Mouse (Mus musculus) midbrain, embryonic 11.5 days (tissue): Measurements from ENCODE around the gene Cdk9. TPM values are rescaled to one million over a fixed set of nuclear protein-coding genes. Genes with fewer than 3 reads are reported as not detected.

ENCODE experiments used
- ATAC-seq: fragments of 200-750 bp; cut with Nextera tagmentation; 2 replicates; pipeline ENCODE4 v1.8.0; 2017; ENCODE audit warnings: moderate TSS enrichment, moderate library complexity; ENCODE audit not compliant: low FRiP score
- DNase-seq: peaks from one replicate; pipeline ENCODE4 v3.0.0; 2015; ENCODE audit warnings: low spot score; ENCODE audit errors: missing footprints
- H3K27ac ChIP-seq: fragments of 300-500 bp; sonication (generic); 2 replicates; pipeline ENCODE4 v1.5.1; 2014; ENCODE audit warnings: low read depth, low read length
- H3K27me3 ChIP-seq: fragments of 300-500 bp; sonication (generic); 2 replicates; pipeline ENCODE4 v1.6.1; 2014; ENCODE audit warnings: mild to moderate bottlenecking, low read length, moderate library complexity, mixed read lengths; ENCODE audit not compliant: control insufficient read depth, insufficient read depth
- H3K36me3 ChIP-seq: fragments of 300-500 bp; sonication (generic); 2 replicates; pipeline ENCODE4 v1.6.1; 2014; ENCODE audit warnings: mild to moderate bottlenecking, low read length, moderate library complexity, mixed read lengths; ENCODE audit not compliant: control insufficient read depth, insufficient read depth
- H3K4me1 ChIP-seq: fragments of 300-500 bp; sonication (generic); 2 replicates; pipeline ENCODE4 v1.6.1; 2014; ENCODE audit warnings: low read length; ENCODE audit not compliant: control insufficient read depth, insufficient read depth
- H3K4me2 ChIP-seq: fragments of 300-500 bp; sonication (generic); 2 replicates; pipeline ENCODE4 v1.6.1; 2014; ENCODE audit warnings: mild to moderate bottlenecking, moderate library complexity
- H3K4me3 ChIP-seq: fragments of 300-500 bp; sonication (generic); 2 replicates; pipeline ENCODE4 v1.5.1; 2014; ENCODE audit warnings: low read depth, low read length
- H3K9ac ChIP-seq: fragments of 300-500 bp; sonication (generic); 2 replicates; pipeline ENCODE4 v1.6.1; 2014; ENCODE audit warnings: low read length
- H3K9me3 ChIP-seq: fragments of 300-500 bp; sonication (generic); 2 replicates; pipeline ENCODE4 v1.6.1; 2016; ENCODE audit warnings: low read length; ENCODE audit not compliant: control insufficient read depth
- WGBS: fragments of 180-500 bp; shearing (Covaris S2); extraction: QIAGEN DNeasy Blood & Tissue Kit; methylation state at CpG from one replicate; pipeline ENCODE4 v1.1.7; 2014; 5-methylcytosine and 5-hydroxymethylcytosine counted together
- polyA plus RNA-seq: library from polyadenylated mRNA; unstranded; fragments of >200 nt; fragmentation: Nextera tagmentation; extraction: Ambion mirVana; gene quantifications from 2 replicates; pipeline ENCODE4 v1.2.1, GENCODE M21; 2014

The Cdk9 gene
- polyA plus RNA-seq, 1 experiment from 2014 or later = 82.6 TPM

- 20% methylated on average over 9 of the region's 10 CpGs for WGBS
- Histone ChIP-seq H3K4me3 (peak overlapping the region; percentile 24), H3K4me2 (peak overlapping the region; percentile 44), H3K36me3 (peaks cover 6% of the 10 kb centered on the region), H3K9ac (peak overlapping the region; percentile 41; the same call in 1 of the 2 replicates), H3K27ac (peak overlapping the region; percentile 64), H3K4me1 (peaks cover 18% of the 10 kb centered on the region), H3K9me3 (no peaks in the 10 kb centered on the region), H3K27me3 (0 out of 2 replicates have a peak, but pooled peaks cover 2% of the 10 kb centered on the region)
- ATAC-seq (no peak), DNase-seq (peak; percentile 86)
Measured at GRCm38 (mm10) chr2:32751665-32752033, 38.8 kb upstream of the Cdk9 start.

DNA sequence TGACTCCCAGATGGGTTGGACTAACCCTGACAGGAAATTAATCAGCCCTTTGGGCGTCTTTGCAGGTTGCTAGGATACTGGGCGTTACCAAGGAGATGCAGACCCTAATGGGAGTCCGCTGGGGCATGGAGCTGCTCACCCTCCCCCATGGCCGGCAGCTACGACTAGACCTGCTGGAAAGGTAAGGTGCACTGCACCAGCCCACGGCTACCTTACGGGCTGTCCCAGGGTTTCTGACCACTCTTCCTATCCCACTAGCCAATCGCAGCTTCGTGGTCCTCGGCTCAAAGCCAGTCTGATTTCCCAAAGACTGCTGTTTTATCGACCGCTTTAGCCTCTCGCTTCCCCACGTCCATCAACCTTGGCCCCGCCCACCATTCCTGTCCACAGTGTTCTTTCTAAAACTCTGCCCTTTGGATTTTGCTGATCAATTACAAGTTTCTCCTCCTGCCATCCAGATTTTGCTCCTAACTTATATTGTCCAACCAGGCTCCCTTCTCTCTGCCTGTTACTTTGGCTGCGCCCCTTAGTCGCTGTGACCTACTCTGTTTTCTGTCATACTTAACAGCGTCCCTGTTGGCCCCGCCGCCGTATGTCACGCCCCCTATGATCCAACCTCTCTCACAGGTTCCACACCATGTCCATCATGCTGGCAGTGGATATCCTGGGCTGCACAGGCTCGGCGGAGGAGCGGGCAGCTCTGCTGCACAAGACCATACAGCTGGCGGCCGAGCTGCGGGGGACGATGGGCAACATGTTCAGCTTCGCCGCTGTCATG, 38.2 kb upstream of the Cdk9 start:
- H3K9ac ChIP-seq = peak overlapping the region; percentile 41; the same call in 1 of the 2 replicates
- H3K4me2 ChIP-seq = peak overlapping the region; percentile 44
- H3K4me1 ChIP-seq = peaks cover 18% of the 10 kb centered on the region
- H3K36me3 ChIP-seq = peaks cover 7% of the 10 kb centered on the region
- 0 out of 2 replicates have a peak, but pooled peaks cover 2% of the 10 kb centered on the region for H3K27me3 ChIP-seq
- peak overlapping the region; percentile 64 for H3K27ac ChIP-seq
- peak; percentile 98 for DNase-seq
- peak; percentile 88 for ATAC-seq
- WGBS = 6% methylated on average over 31 of the region's 31 CpGs
- H3K4me3 ChIP-seq = peak overlapping the region; percentile 24
- H3K9me3 ChIP-seq = no peaks in the 10 kb centered on the region

- no peak overlapping the region for H3K4me3 ChIP-seq
- H3K9me3 ChIP-seq = no peaks in the 10 kb centered on the region
- peaks cover 18% of the 10 kb centered on the region for H3K4me1 ChIP-seq
- no peak overlapping the region for H3K9ac ChIP-seq
- 71% methylated on average over 7 of the region's 7 CpGs for WGBS
- H3K4me2 ChIP-seq = no peak overlapping the region
- 0 out of 2 replicates have a peak, but pooled peaks cover 2% of the 10 kb centered on the region for H3K27me3 ChIP-seq
- 0 out of 2 replicates have a peak overlapping the region, but pooled peaks have one; percentile 1 for H3K27ac ChIP-seq
- DNase-seq (no peak), ATAC-seq (no peak)
- H3K36me3 ChIP-seq = peaks cover 9% of the 10 kb centered on the region
Measured at GRCm38 (mm10) chr2:32750199-32750598, 37.3 kb upstream of the Cdk9 start.

- H3K4me2 ChIP-seq = no peak overlapping the region
- no peak for ATAC-seq
- H3K9ac ChIP-seq = no peak overlapping the region
- DNase-seq = no peak
- WGBS = 88% methylated on average over 16 of the region's 16 CpGs
- H3K36me3 ChIP-seq = peaks cover 9% of the 10 kb centered on the region
- H3K4me3 ChIP-seq = no peak overlapping the region
- no peaks in the 10 kb centered on the region for H3K9me3 ChIP-seq
- no peak overlapping the region for H3K27ac ChIP-seq
- 0 out of 2 replicates have a peak, but pooled peaks cover 2% of the 10 kb centered on the region for H3K27me3 ChIP-seq
- peaks cover 18% of the 10 kb centered on the region for H3K4me1 ChIP-seq
Measured at GRCm38 (mm10) chr2:32749082-32749481, 36.2 kb upstream of the Cdk9 start.

DNA sequence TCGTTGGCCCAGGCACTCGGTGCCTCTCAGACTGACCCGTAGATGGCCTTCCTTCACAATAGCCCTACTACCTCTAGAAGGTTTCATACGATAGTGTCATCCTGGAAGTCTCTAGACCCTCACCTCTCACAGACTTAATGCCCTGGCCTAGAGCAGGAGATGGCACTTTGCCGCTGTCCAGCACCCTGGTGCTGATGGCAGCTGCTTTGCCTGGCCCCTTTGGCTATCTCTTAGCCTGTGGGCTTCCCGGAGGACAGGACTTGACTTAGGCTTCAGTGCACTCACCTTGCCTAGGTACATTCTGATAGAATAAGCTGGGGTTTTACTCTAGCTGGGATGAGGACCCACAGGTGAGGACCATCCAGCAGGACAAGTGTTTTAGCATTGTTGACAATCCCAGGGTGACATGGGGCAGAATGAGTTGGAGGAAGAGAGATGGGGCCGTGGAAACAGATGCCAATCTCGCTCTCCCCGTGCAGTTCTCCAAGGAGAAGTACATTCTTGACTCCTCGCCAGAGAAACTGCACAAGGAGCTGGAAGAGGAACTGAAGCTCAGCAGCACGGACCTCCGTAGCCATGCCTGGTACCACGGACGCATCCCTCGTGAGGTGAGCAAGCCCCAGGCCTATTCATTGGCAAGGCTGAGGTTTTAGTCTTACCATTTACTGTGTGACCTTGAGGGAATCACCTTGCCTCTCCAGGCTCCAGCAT, 31.6 kb upstream of the Cdk9 start:
- Histone ChIP-seq H3K36me3 (peaks cover 9% of the 10 kb centered on the region), H3K4me1 (peaks cover 22% of the 10 kb centered on the region), H3K9me3 (no peaks in the 10 kb centered on the region), H3K4me2 (no peak overlapping the region), H3K27ac (no peak overlapping the region), H3K9ac (no peak overlapping the region), H3K27me3 (peaks cover 2% of the 10 kb centered on the region), H3K4me3 (no peak overlapping the region)
- WGBS = 78% methylated on average over 15 of the region's 15 CpGs
- no peak for DNase-seq
- no peak for ATAC-seq

GRCm38 (mm10) chr2:32742173-32742531, 29.3 kb upstream of the Cdk9 start:
- 5% methylated on average over 18 of the region's 18 CpGs for WGBS
- Histone ChIP-seq H3K4me2 (peak overlapping the region; percentile 98), H3K36me3 (peaks cover 5% of the 10 kb centered on the region), H3K27ac (peak overlapping the region; percentile 69), H3K9ac (peak overlapping the region; percentile 77), H3K27me3 (peaks cover 2% of the 10 kb centered on the region), H3K9me3 (no peaks in the 10 kb centered on the region), H3K4me1 (peaks cover 22% of the 10 kb centered on the region), H3K4me3 (peak overlapping the region; percentile 75)
- DNase-seq = peak; percentile 98
- ATAC-seq = peak; percentile 91

DNA sequence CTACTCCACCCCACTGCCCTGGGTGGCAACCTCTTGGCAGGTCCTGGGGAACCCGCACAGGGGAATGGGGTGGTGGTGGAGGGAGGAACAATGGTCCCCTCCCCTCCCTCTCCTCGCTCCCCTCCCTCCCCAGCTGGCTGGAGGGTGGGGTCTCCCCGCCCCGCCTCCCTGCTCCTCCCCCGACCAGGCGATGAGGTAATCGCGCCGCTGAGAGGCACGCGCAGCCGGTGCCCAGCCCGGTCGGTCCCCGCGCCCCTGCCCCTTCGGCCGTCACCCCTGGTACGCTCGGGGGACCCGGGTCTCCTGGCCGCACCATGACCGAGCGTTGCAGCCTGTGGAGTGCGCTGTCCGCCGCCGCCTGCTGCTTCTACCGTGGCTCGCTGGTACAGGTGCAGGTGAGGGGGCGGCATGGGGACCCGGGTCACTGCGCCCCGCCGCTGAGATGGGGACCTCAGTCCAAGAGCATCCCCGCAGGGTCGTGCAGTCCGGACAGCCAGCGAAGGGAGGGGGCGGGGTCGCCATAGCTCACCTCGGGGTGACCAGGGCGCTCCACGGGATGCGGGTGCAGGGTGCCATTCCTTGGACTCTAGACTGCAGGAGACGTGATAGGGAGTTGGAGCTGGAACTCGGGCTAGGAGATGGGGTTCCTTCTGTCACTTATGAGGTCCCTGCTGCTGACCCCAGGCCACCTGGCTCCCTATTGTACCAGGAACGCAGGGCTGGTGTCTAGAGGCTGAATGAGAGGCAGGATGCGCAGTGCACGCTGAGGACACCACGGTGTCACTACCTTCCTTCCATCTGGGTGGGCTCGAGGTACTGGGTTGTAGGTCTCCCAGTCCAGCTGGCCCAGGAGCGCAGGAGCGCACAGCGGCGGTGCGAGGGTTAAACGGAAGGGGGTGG, 28.6 kb upstream of the Cdk9 start:
- peak; percentile 92 for DNase-seq
- peaks cover 2% of the 10 kb centered on the region for H3K27me3 ChIP-seq
- peak overlapping the region; percentile 69 for H3K27ac ChIP-seq
- H3K36me3 ChIP-seq = peaks cover 3% of the 10 kb centered on the region; the same call in 1 of the 2 replicates
- no peaks in the 10 kb centered on the region for H3K9me3 ChIP-seq
- H3K9ac ChIP-seq = peak overlapping the region; percentile 77
- 1% methylated on average over 56 of the region's 58 CpGs for WGBS
- H3K4me3 ChIP-seq = peak overlapping the region; percentile 75
- peaks cover 22% of the 10 kb centered on the region for H3K4me1 ChIP-seq
- peak overlapping the region; percentile 98 for H3K4me2 ChIP-seq
- peak; percentile 61 for ATAC-seq

DNA sequence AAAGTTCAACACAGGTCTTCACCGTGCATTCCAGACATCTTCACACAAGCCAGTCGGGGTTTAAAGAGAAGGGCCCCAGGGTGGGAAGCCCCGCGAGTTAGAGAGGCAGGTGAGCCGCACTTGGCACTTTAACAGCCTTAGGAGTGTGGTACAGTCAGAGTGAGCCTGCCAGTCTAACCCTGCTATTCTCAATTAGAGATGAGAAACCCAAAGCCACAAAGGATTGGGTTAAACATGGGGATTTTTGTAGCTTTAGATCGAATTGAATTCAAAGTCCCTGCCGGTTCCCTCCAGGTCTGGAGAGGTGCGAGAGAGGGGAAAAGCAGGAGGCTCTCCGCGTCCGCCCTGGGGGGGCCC, 28.0 kb upstream of the Cdk9 start, which contains the start of gene 6330409D20Rik:
6330409D20Rik (minus strand) TSS at position 101 of the 357 bp plus-strand sequence.
- Histone ChIP-seq H3K27me3 (peaks cover 2% of the 10 kb centered on the region), H3K9me3 (no peaks in the 10 kb centered on the region), H3K27ac (peak within 1 kb of the TSS; percentile 69), H3K9ac (peak within 1 kb of the TSS; percentile 77), H3K4me2 (peak within 1 kb of the TSS; percentile 98), H3K36me3 (peaks cover under 1% of the 10 kb centered on the region; the same call in 1 of the 2 replicates), H3K4me3 (peak within 1 kb of the TSS; percentile 75), H3K4me1 (peaks cover 22% of the 10 kb centered on the region)
- DNase-seq (no peak), ATAC-seq (no peak)
- 13% methylated on average over 11 of the region's 11 CpGs for WGBS
